Mouse (Mus musculus): ENCODE results near the gene Slc22a12. TPM values are rescaled to one million over a fixed set of nuclear protein-coding genes. Genes with fewer than 3 reads are reported as not detected.

Slc22a12 gene
- polyA plus RNA-seq, 1 experiment from 2014 or later, result not detected

DNA sequence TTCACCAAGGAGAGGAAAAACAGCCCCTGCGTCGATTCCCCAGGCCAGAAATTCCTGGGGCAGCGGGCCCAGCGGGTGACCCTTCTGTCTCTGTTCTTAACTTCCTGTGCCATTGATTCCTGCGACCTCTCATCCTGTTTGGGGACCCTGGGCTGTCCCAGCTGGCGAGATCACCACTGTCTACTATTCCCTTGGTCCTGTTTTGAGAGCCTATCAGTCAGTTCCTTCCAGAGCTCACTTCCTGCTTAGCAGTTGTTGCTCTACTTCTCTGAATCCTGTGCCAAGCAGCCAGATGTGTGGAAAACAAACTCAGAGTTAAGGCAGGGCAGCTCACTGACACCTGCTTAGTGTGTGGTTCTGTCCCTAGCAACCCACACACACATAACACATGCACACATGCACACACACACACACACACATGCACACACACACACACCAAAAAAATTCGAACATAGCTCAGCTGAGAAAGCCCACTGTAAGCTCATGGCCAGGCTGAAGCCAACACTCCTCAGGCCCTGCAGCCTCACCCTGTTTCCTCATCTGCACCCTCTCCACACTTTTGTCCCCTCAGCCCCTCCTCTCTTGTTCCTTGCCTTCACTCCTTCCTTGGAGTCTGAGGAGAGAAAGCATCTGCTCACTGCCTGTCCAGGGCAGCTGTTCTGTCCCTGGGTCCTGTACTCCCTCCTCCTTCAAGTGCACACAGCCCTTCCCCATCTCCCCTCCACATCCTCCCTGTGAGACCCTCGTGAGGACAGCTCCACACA lies 11.2 kb upstream of the Slc22a12 start:
- 36% methylated on average over 8 of the region's 8 CpGs for WGBS
- DNase-seq (ENCODE audit: low spot score) (no peak), ATAC-seq (replicated peaks; ENCODE audit: low FRiP score) (no peak)
- no peaks in the 10 kb centered on the region for H3K27me3 ChIP-seq (ENCODE audit: control insufficient read depth, insufficient read depth, low read length)
- H3K4me1 ChIP-seq (replicated peaks; ENCODE audit: control insufficient read depth, insufficient read depth, low read length), result no peaks in the 10 kb centered on the region
- H3K4me3 ChIP-seq (ENCODE audit: low read depth, low read length), result no peak overlapping the region
- no peak overlapping the region for H3K27ac ChIP-seq (ENCODE audit: low read depth, low read length)
- H3K4me2 ChIP-seq (ENCODE audit: low read depth, low read length, severe bottlenecking), result no peak overlapping the region
- H3K36me3 ChIP-seq (ENCODE audit: control insufficient read depth, insufficient read depth, low read length), result no peaks in the 10 kb centered on the region
- H3K9ac ChIP-seq (ENCODE audit: low read length), result no peak overlapping the region; the same call in 1 of the 2 replicates
- no peaks in the 10 kb centered on the region for H3K9me3 ChIP-seq (ENCODE audit: control insufficient read depth, low read length)

DNA sequence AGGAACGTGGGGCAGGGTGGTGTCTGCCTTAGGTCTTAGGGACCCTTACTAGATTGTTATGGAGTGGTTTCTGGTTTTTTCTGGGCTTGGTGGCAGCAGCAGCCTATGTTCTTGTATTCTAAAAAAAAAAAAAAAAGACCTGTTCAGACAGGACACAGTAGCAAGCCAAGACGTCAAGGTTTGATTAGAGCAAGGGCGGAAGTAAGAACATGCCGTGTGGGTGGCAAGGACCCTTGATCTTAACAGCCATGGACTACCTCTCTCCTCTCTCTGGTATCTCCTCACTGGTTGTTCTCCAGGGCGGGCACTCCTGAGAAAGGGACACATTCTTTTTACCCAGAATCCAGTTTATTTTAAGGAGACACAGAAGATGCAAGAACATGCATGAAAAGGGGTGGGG lies 10.3 kb upstream of the Slc22a12 start:
- H3K4me2 ChIP-seq (ENCODE audit: low read depth, low read length, severe bottlenecking), result no peak overlapping the region
- H3K36me3 ChIP-seq (ENCODE audit: control insufficient read depth, insufficient read depth, low read length), result no peaks in the 10 kb centered on the region
- ATAC-seq (replicated peaks; ENCODE audit: low FRiP score) (no peak), DNase-seq (ENCODE audit: low spot score) (no peak)
- no peak overlapping the region for H3K4me3 ChIP-seq (ENCODE audit: low read depth, low read length)
- H3K9me3 ChIP-seq (ENCODE audit: control insufficient read depth, low read length), result no peaks in the 10 kb centered on the region
- H3K4me1 ChIP-seq (replicated peaks; ENCODE audit: control insufficient read depth, insufficient read depth, low read length), result no peaks in the 10 kb centered on the region
- no peak overlapping the region for H3K27ac ChIP-seq (ENCODE audit: low read depth, low read length)
- no peaks in the 10 kb centered on the region for H3K27me3 ChIP-seq (ENCODE audit: control insufficient read depth, insufficient read depth, low read length)
- 81% methylated on average over 5 of the region's 5 CpGs for WGBS
- no peak overlapping the region for H3K9ac ChIP-seq (ENCODE audit: low read length)

DNA sequence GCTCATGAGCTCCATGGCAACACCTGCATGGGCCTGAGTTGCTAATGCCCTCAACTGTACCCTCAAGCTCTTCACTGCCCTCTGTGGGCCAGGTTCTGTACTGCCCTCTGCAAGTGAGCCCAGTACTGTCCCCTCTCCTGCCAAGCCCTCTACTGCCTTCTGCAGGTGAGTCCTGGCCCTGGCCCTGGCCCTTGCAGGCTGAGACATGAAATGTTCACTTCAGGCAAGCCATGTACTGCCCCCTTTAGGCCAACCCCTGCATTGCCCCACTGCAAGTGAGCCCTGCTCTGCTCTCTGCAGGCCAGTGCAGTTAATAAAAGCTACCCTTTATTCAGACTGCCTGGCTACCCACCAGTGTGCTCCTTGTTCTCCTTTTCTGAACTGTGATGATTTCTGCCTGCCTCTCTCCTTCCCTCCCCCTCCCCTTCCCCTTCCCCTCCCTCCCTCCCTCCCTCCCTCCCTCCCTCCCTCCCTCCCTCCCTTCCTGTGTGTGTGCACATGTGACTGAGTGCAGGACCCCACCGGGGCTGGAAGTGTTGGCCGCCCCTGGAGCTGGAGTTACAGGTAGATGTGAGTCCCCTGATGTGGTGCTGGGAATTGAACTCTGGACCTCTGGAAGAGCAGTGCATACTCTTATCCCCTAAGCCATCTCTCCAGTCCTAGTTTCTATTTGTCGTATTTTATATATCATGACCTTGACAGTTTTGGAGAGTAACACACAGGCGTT lies 9.6 kb upstream of the Slc22a12 start:
- 90% methylated on average over 4 of the region's 4 CpGs for WGBS
- ATAC-seq (replicated peaks; ENCODE audit: low FRiP score), result peak; percentile 55; the same call in 1 of the 2 replicates
- H3K27ac ChIP-seq (ENCODE audit: low read depth, low read length), result no peak overlapping the region
- no peak overlapping the region for H3K9ac ChIP-seq (ENCODE audit: low read length)
- H3K4me3 ChIP-seq (ENCODE audit: low read depth, low read length), result no peak overlapping the region
- peak; percentile 79 for DNase-seq (ENCODE audit: low spot score)
- H3K4me1 ChIP-seq (replicated peaks; ENCODE audit: control insufficient read depth, insufficient read depth, low read length), result no peaks in the 10 kb centered on the region
- H3K9me3 ChIP-seq (ENCODE audit: control insufficient read depth, low read length), result no peaks in the 10 kb centered on the region
- no peaks in the 10 kb centered on the region for H3K36me3 ChIP-seq (ENCODE audit: control insufficient read depth, insufficient read depth, low read length)
- no peaks in the 10 kb centered on the region for H3K27me3 ChIP-seq (ENCODE audit: control insufficient read depth, insufficient read depth, low read length)
- H3K4me2 ChIP-seq (ENCODE audit: low read depth, low read length, severe bottlenecking), result no peak overlapping the region

GRCm38 (mm10) chr19:6551215-6551614 lies 8.4 kb upstream of the Slc22a12 start:
- H3K27me3 ChIP-seq (ENCODE audit: control insufficient read depth, insufficient read depth, low read length), result no peaks in the 10 kb centered on the region
- no peak overlapping the region for H3K4me2 ChIP-seq (ENCODE audit: low read depth, low read length, severe bottlenecking)
- ATAC-seq (replicated peaks; ENCODE audit: low FRiP score) (no peak), DNase-seq (ENCODE audit: low spot score) (no peak)
- H3K4me1 ChIP-seq (replicated peaks; ENCODE audit: control insufficient read depth, insufficient read depth, low read length), result no peaks in the 10 kb centered on the region
- no peak overlapping the region for H3K4me3 ChIP-seq (ENCODE audit: low read depth, low read length)
- H3K27ac ChIP-seq (ENCODE audit: low read depth, low read length), result no peak overlapping the region
- H3K9me3 ChIP-seq (ENCODE audit: control insufficient read depth, low read length), result no peaks in the 10 kb centered on the region
- H3K36me3 ChIP-seq (ENCODE audit: control insufficient read depth, insufficient read depth, low read length), result no peaks in the 10 kb centered on the region
- 90% methylated on average over 4 of the region's 4 CpGs for WGBS
- no peak overlapping the region for H3K9ac ChIP-seq (ENCODE audit: low read length)

DNA sequence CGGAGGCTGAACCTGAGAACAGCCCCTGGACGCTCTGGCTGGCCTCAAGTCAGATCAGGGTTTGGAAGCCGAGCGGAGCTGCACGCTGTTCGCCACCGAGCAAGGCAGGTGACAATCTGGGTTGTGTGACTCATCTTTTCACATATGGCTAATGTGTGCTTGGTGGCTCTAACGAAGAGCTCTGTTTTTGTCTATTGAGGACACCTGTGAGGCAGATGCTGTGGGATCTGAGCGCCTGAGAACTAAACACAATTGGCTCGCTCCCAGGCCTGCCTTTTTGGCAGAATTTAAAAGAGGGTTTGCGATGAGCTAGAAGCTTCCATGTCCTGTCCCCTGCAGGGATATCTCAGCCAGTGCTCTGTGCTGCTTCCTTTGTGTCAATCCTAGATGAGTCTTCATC lies 6.7 kb upstream of the Slc22a12 start:
- no peaks in the 10 kb centered on the region for H3K9me3 ChIP-seq (ENCODE audit: control insufficient read depth, low read length)
- DNase-seq (ENCODE audit: low spot score) (no peak), ATAC-seq (replicated peaks; ENCODE audit: low FRiP score) (no peak)
- H3K9ac ChIP-seq (ENCODE audit: low read length), result no peak overlapping the region
- no peak overlapping the region for H3K27ac ChIP-seq (ENCODE audit: low read depth, low read length)
- no peaks in the 10 kb centered on the region; the same call in 1 of the 2 replicates for H3K27me3 ChIP-seq (ENCODE audit: control insufficient read depth, insufficient read depth, low read length)
- WGBS, result 83% methylated on average over 11 of the region's 11 CpGs
- no peak overlapping the region for H3K4me3 ChIP-seq (ENCODE audit: low read depth, low read length)
- no peaks in the 10 kb centered on the region for H3K36me3 ChIP-seq (ENCODE audit: control insufficient read depth, insufficient read depth, low read length)
- no peak overlapping the region for H3K4me2 ChIP-seq (ENCODE audit: low read depth, low read length, severe bottlenecking)
- no peaks in the 10 kb centered on the region for H3K4me1 ChIP-seq (replicated peaks; ENCODE audit: control insufficient read depth, insufficient read depth, low read length)

- DNase-seq (ENCODE audit: low spot score), result no peak
- Histone ChIP-seq H3K4me2 (ENCODE audit: low read depth, low read length, severe bottlenecking) (no peak overlapping the region), H3K36me3 (ENCODE audit: control insufficient read depth, insufficient read depth, low read length) (no peaks in the 10 kb centered on the region), H3K4me1 (replicated peaks; ENCODE audit: control insufficient read depth, insufficient read depth, low read length) (no peaks in the 10 kb centered on the region), H3K4me3 (ENCODE audit: low read depth, low read length) (no peak overlapping the region), H3K27ac (ENCODE audit: low read depth, low read length) (no peak overlapping the region), H3K27me3 (ENCODE audit: control insufficient read depth, insufficient read depth, low read length) (no peaks in the 10 kb centered on the region; the same call in 1 of the 2 replicates), H3K9ac (ENCODE audit: low read length) (no peak overlapping the region), H3K9me3 (ENCODE audit: control insufficient read depth, low read length) (no peaks in the 10 kb centered on the region)
- ATAC-seq (replicated peaks; ENCODE audit: low FRiP score), result no peak
- WGBS, result 80% methylated on average over 16 of the region's 16 CpGs
These were observed 5.9 kb upstream of the Slc22a12 start for GRCm38 (mm10) chr19:6548431-6549410.

DNA sequence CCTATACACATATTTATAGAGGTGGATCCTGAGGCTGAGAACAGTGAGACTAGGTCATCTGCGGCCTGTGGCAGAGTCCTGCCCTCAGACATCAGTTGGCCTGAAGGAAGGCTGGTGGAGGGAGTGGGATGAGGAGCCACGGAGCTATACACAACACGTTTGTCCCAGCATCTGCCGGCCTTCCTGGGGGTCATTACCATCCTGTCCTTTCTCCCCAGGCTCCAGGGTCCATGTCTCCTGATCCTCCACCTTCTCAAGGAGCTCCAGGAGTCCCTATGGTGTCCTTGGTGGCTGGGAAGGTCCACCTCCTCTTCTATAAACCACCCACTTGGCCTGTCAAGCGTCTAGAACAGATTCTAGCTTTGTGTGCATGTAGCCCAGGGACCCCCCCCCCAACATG lies 5.0 kb upstream of the Slc22a12 start:
- DNase-seq (ENCODE audit: low spot score), result no peak
- Histone ChIP-seq H3K27me3 (ENCODE audit: control insufficient read depth, insufficient read depth, low read length) (no peaks in the 10 kb centered on the region; the same call in 1 of the 2 replicates), H3K36me3 (ENCODE audit: control insufficient read depth, insufficient read depth, low read length) (no peaks in the 10 kb centered on the region), H3K4me1 (replicated peaks; ENCODE audit: control insufficient read depth, insufficient read depth, low read length) (no peaks in the 10 kb centered on the region), H3K9me3 (ENCODE audit: control insufficient read depth, low read length) (no peaks in the 10 kb centered on the region), H3K4me3 (ENCODE audit: low read depth, low read length) (no peak overlapping the region), H3K9ac (ENCODE audit: low read length) (no peak overlapping the region), H3K4me2 (ENCODE audit: low read depth, low read length, severe bottlenecking) (no peak overlapping the region), H3K27ac (ENCODE audit: low read depth, low read length) (no peak overlapping the region)
- 81% methylated on average over 5 of the region's 5 CpGs for whole genome bisulfite sequencing
- no peak for ATAC-seq (replicated peaks; ENCODE audit: low FRiP score)

DNA sequence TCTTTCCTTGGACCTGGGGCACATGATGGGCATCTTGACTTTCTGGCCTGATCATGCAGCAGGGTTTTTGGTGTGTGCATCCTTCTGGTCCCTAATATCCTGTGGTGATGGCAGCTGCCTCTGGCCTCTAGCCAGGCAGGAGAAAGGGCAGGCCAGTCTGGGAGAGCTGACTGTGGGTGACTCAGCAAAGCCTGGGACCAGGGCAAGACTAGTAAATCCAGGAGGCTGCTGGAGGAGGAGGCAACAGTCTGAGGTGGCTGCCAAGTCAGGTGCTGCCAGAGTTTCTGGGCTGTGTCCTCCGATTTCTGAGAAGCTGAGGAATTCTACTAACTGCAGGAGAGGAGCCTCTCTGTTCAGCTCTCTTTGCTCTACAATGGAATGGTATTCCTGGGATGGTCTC lies 3.3 kb upstream of the Slc22a12 start:
- WGBS, result 89% methylated on average over 1 of the region's 1 CpGs
- H3K4me2 ChIP-seq (ENCODE audit: low read depth, low read length, severe bottlenecking), result no peak overlapping the region
- no peaks in the 10 kb centered on the region for H3K4me1 ChIP-seq (replicated peaks; ENCODE audit: control insufficient read depth, insufficient read depth, low read length)
- H3K27ac ChIP-seq (ENCODE audit: low read depth, low read length), result no peak overlapping the region
- H3K27me3 ChIP-seq (ENCODE audit: control insufficient read depth, insufficient read depth, low read length), result no peaks in the 10 kb centered on the region; the same call in 1 of the 2 replicates
- no peak overlapping the region for H3K4me3 ChIP-seq (ENCODE audit: low read depth, low read length)
- no peak for DNase-seq (ENCODE audit: low spot score)
- H3K9ac ChIP-seq (ENCODE audit: low read length), result no peak overlapping the region
- no peaks in the 10 kb centered on the region for H3K9me3 ChIP-seq (ENCODE audit: control insufficient read depth, low read length)
- no peak for ATAC-seq (replicated peaks; ENCODE audit: low FRiP score)
- no peaks in the 10 kb centered on the region for H3K36me3 ChIP-seq (ENCODE audit: control insufficient read depth, insufficient read depth, low read length)

Measured in forebrain, embryonic 11.5 days (tissue).